Mouse (Mus musculus): Measurements from ENCODE around the gene Taf1a. TPM values are rescaled to one million over a fixed set of nuclear protein-coding genes. Genes with fewer than 3 reads are reported as not detected.

Gene Taf1a
- polyA plus RNA-seq, 1 experiment from 2014 or later, result 3.9 TPM

DNA sequence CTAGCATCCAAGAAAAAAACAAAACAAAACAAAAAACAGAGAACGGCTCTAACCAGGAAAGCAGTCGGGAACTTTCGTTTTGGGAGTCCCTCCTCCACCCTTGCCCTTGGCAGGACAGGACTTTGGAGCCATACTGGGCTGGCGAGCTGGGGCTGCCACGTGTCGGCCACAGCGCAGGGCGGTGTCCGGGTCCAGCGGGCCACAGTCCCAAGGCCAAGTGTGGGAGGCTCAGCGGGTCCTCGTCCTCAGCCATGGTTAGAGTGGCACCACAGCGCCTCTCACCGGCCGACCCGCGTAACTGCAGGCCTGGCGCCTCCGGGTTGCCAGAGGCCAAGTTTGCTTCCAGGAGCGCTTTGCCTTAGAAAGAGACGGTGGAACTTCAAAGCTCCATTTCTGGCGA is 50.3 kb downstream of the Taf1a start:
- 15% methylated on average over 22 of the region's 22 CpGs for WGBS (ENCODE audit: insufficient replicate concordance)
- H3K9ac ChIP-seq (ENCODE audit: low read depth, low read length), result no peak overlapping the region
- H3K36me3 ChIP-seq (ENCODE audit: control insufficient read depth, insufficient read depth), result no peaks in the 10 kb centered on the region

GRCm38 (mm10) chr1:183442015-183442774 is 53.4 kb downstream of the Taf1a start:
- no peak for ATAC-seq (ENCODE audit: low read depth)

More for the DNA sequence above, 50.3 kb downstream of the Taf1a start:
- H3K4me2 ChIP-seq (ENCODE audit: low read depth, low read length), result peak overlapping the region; percentile 50
- H3K27me3 ChIP-seq (ENCODE audit: control insufficient read depth, insufficient read depth, low read depth, low read length), result no peaks in the 10 kb centered on the region
- peak overlapping the region; percentile 40 for H3K4me3 ChIP-seq (ENCODE audit: low read depth, low read length)
- H3K9me3 ChIP-seq (replicated peaks; ENCODE audit: control insufficient read depth, low read length), result no peaks in the 10 kb centered on the region
- no peak overlapping the region for H3K27ac ChIP-seq (ENCODE audit: low read length)
- H3K4me1 ChIP-seq (ENCODE audit: control insufficient read depth, low read depth, low read length), result no peaks in the 10 kb centered on the region
- ATAC-seq (ENCODE audit: low read depth), result peak; percentile 84

DNA sequence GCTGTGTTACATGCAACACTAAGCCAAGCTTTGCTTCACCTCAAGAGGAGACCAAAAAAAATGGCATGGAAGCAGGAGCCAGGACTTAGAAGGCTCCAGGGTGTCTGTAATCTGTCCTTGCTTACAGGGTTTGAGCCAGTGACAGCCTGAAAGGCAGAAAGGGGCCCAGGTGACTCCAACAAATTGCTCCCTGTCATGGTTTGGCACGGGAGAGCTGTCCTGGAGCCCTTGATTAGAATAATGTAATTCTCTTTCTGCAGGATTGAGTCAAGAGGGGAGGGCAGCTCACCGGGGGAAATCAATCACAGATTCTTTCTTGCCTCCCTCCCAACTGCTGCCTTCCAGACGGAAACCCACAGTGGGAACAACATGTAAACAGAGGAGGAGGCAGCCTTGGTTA is 64.3 kb downstream of the Taf1a start:
- ATAC-seq (ENCODE audit: low read depth), result no peak
- H3K36me3 ChIP-seq (ENCODE audit: control insufficient read depth, insufficient read depth), result no peaks in the 10 kb centered on the region
- H3K9ac ChIP-seq (ENCODE audit: low read depth, low read length), result no peak overlapping the region
- H3K27me3 ChIP-seq (ENCODE audit: control insufficient read depth, insufficient read depth, low read depth, low read length), result no peaks in the 10 kb centered on the region
- peaks cover 3% of the 10 kb centered on the region for H3K9me3 ChIP-seq (replicated peaks; ENCODE audit: control insufficient read depth, low read length)
- no peak overlapping the region for H3K4me3 ChIP-seq (ENCODE audit: low read depth, low read length)
- no peak overlapping the region for H3K4me2 ChIP-seq (ENCODE audit: low read depth, low read length)
- 37% methylated on average over 3 of the region's 3 CpGs for WGBS (ENCODE audit: insufficient replicate concordance)
- H3K27ac ChIP-seq (ENCODE audit: low read length), result no peak overlapping the region
- H3K4me1 ChIP-seq (ENCODE audit: control insufficient read depth, low read depth, low read length), result no peaks in the 10 kb centered on the region

More at GRCm38 (mm10) chr1:183442015-183442774, 53.4 kb downstream of the Taf1a start:
- no peaks in the 10 kb centered on the region for H3K27me3 ChIP-seq (ENCODE audit: control insufficient read depth, insufficient read depth, low read depth, low read length)
- no peaks in the 10 kb centered on the region for H3K9me3 ChIP-seq (replicated peaks; ENCODE audit: control insufficient read depth, low read length)
- no peaks in the 10 kb centered on the region for H3K36me3 ChIP-seq (ENCODE audit: control insufficient read depth, insufficient read depth)
- no peak overlapping the region for H3K27ac ChIP-seq (ENCODE audit: low read length)
- H3K4me3 ChIP-seq (ENCODE audit: low read depth, low read length), result no peak overlapping the region
- H3K4me2 ChIP-seq (ENCODE audit: low read depth, low read length), result no peak overlapping the region
- WGBS (ENCODE audit: insufficient replicate concordance), result 24% methylated on average over 19 of the region's 19 CpGs
- H3K9ac ChIP-seq (ENCODE audit: low read depth, low read length), result no peak overlapping the region
- no peaks in the 10 kb centered on the region for H3K4me1 ChIP-seq (ENCODE audit: control insufficient read depth, low read depth, low read length)

Other genes with a start within 250 kb of the Taf1a start
- 3.0 and 3.3 TPM in 2 replicates for gene Disp1, start 167.5 kb upstream of the Taf1a start, polyA plus RNA-seq (2015; fragmentation: Nextera tagmentation; extraction: Ambion mirVana)
- gene Aida, start 92.4 kb upstream of the Taf1a start, polyA plus RNA-seq (2015; fragmentation: Nextera tagmentation; extraction: Ambion mirVana), result 14.0 and 14.2 TPM in 2 replicates
- gene Brox, start 91.7 kb upstream of the Taf1a start, polyA plus RNA-seq (2015; fragmentation: Nextera tagmentation; extraction: Ambion mirVana), result 20.8 and 21.0 TPM in 2 replicates
- 27.8 and 30.5 TPM in 2 replicates for gene Mia3, start 19.4 kb upstream of the Taf1a start, polyA plus RNA-seq (2015; fragmentation: Nextera tagmentation; extraction: Ambion mirVana)
- gene Hhipl2, start 29.2 kb downstream of the Taf1a start, polyA plus RNA-seq (2015; fragmentation: Nextera tagmentation; extraction: Ambion mirVana), result not detected in 2 replicates